Mouse (Mus musculus) kidney, postnatal 4 days (tissue): Measurements from ENCODE around the gene 2310022A10Rik.

Experiments
- DNase-seq, 2 experiments: peaks; one replicate each; pipeline ENCODE4 v3.0.0; 2021; ENCODE audit warnings: mixed read lengths in 2 of 2

The 2310022A10Rik gene

DNA sequence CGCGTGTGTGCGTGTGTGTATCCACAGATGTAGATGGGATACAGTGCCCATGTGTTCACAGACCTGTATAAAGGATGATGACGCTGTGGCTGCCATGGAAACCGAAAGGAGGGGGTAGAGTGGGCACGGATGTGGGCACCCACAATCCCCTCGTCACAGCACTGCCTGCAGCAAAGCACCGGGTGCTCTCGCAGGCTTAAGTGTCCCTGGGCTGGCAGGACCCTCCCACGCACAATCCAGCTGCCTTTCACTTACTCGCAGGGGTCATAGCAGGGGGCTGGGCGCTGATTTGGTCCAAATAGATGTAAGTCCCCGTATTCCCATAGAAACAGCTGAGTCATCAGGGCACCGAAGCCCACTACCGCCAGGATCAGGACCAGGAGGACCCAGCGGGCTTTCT, 11.6 kb upstream of the 2310022A10Rik start:
- peak; percentile 36 to 55 for DNase-seq

- no peak for DNase-seq
Measured at GRCm38 (mm10) chr7:27541922-27542321, 11.1 kb upstream of the 2310022A10Rik start.

DNA sequence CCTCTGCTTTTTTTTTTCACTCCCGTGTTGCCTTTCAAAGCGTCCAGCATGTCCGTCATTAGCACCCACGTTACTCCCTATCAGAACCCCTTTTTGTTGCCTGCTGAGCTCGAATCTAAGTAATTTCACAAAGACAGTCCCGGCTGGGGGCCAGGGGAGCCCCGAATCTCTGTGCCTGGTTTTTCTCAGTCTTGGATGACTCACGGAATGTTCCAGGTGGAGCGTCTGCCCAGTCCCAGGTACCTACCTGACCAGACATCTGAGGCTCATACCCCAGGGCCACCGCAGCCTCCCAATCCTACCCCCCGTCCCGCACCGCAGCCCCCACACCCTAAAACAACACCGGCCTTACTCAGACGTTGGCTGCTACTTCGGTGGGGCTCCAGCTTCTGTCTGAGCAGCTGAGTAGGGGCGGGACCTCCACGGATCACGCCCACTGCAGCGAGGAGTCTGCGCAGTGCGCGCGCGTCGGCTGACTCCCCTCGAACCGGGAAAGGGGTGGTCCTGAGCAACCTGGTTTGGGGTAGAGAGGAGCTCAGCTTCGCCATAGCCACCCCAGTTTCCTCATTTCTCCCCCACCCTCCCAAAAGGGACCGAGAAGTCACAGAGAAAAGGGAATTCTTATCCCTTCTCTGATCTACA, 10.5 kb upstream of the 2310022A10Rik start:
- peak; percentile 89 to 92 for DNase-seq

GRCm38 (mm10) chr7:27543065-27543464, 10.0 kb upstream of the 2310022A10Rik start:
- DNase-seq: no peak

DNA sequence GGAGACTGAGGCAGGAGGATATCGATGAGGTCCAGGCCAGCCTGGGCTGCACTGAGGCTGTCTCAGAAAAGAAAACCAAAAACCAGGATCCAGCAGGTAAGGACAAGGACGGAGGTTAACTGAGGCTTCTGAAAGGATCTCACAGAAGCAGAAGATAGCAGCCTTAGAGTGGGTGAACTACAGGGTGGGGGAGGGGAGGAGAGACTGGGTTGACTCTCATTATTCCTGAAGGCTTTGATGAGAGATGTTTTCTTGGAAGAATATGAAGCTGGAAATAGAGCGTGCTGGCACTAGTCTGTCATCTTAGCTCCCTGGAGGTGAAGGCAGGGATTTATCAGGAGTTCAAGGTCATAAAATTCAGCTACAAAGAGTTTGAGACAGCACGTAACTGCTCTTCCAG, 9.2 kb upstream of the 2310022A10Rik start:
- DNase-seq: no peak

- DNase-seq: no peak
Measured at GRCm38 (mm10) chr7:27544675-27545370, 8.2 kb upstream of the 2310022A10Rik start.

- DNase-seq: no peak
Measured at GRCm38 (mm10) chr7:27549597-27549996, 3.4 kb upstream of the 2310022A10Rik start.

- DNase-seq: no peak
Measured at GRCm38 (mm10) chr7:27552070-27552469, 963 bp upstream of the 2310022A10Rik start.

GRCm38 (mm10) chr7:27560291-27560887, 7.4 kb downstream of the 2310022A10Rik start:
- no peak for DNase-seq

DNA sequence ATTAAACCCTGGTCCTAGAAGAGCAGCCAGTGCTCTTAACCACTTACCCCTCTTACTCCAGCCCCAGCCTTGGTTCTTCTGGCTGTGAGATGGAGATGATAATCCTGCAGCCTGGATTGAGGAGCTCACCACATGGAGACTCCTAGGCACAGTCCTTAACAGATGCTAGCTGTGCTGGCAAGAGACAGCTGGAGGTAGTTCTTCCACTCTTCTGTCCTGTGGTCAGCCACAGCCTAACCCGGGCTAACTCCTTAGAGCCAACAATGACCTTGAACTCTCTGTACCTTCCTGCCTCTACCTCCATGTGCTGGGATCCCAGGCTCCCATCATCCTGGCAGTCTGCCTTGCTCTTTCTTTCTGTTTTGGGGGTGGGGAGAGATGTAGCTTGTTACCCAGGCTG, 7.9 kb downstream of the 2310022A10Rik start:
- no peak for DNase-seq

DNA sequence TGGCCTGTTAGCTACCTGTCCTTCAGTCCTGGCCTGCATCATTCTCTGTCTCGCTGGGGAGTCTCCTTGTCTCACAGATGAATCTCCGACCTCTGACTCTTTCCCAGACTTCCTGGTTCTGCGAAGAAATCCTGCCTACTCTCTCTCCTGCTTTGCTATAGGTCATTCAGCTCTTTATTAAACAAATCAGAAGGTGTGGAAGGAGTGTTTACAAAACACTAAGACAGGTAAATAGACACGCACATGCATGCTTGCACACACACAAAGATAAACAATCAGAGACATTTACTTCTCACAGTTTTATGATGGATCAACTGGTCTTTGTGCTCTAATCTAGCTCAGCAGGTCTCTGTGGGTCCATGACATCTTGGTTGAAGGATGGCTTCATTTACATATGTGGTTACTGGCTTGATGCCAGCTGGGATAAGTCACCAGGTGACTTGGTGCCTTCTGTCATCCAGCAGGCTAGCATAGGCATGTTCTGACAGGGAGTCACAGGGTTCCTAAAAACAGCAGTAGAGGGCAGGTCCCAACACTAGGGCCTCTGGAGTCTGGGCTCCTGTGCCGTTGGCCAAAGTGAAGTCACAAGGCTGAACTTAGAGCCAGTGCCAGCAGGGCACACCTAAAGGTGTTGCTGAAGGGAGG, 16.7 kb downstream of the 2310022A10Rik start:
- no peak for DNase-seq

DNA sequence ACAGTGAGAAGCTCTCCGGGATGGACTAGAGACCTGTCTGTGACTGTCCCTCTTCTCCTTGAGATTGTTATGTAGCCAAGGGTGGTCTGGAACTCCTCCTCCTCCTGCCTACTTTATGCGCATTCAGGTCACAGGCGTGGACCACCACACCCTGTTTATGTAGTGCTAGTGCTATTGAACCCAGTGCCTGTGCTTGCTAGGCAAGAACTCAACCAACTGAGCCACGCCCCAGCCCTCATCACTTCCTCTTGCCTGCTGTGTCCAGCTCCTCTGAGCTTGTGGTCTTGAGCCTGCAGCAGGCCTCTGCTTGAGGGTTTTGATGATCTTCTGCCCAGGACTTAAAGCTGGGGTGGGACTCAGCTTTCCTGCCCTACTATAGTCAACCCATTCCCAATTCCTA, 19.1 kb downstream of the 2310022A10Rik start:
- no peak for DNase-seq

DNA sequence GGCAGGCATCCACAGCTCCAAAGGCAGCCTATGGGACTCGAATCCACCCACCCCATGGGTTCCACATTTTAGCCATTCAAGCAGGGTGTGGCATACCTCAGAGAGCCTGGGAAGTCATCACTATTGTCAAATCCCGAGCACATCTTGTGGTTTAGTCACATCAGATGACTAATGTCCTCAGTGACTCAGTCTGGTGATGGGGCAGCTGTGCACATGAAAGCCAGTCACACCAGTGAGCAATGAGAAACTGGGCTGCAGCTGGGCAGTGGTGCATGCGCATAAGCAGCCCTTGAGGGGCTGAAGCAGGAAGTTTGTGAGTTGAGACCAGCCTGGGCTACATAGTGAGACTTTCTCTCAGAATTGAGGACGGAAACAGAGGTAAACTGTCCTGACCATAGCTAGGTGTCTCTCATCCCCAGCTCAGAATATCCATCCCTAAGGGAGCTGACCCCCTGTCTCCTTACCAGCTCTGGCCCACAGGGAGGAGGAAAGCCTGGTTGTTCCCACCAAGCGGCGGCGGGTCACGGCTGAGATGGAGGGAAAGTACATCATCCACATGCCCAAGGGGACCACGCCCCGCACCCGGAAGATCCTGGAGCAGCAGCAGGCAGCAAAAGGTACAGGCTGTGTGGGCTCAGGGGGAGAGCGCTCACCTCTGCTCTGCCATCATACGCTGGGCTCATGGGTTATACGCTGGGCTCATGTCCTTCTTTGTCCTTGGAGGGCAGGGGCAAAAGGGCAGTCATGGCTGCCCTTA, 21.3 kb downstream of the 2310022A10Rik start:
- DNase-seq: no peak

DNA sequence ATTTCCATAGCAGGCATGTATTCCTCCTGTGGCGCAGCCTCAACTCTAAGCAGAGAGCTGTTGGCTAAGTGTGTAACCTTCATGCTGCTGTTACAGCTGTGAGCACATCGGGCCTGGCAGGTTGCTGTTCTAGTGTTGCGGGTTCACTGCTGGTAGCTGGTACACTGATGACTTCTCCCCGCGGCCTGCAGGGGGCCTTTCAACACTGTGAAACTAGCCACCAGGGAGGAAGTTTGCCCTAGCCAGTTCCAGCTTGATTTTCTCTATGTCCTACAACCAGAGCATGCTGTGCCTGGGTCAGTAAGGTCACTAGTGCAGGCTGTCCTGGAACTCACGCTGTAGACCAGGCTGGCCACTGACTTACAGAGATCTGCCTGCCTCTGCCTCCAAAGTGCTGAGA, 23.9 kb downstream of the 2310022A10Rik start:
- DNase-seq: peak; percentile 54 to 66

GRCm38 (mm10) chr7:27577589-27577988, 24.6 kb downstream of the 2310022A10Rik start:
- DNase-seq: no peak

DNA sequence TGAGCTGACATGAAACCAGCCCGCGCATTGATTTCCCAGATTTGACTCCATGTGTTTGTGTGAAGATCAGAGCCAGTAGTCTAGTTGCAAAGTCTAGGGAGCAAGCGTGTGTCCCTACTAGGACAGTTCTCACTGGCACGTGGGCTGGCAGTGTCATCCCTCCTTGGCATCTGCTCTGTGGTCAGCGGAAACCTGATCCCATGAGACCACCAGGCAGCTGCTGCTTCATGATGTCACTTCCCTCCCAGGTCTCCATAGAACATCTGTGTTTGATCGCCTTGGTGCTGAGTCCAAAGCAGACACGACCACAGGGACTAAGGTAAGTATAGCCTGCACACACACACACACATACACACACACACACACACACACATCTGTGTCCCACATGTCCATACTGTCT, 25.4 kb downstream of the 2310022A10Rik start:
- DNase-seq: no peak

DNA sequence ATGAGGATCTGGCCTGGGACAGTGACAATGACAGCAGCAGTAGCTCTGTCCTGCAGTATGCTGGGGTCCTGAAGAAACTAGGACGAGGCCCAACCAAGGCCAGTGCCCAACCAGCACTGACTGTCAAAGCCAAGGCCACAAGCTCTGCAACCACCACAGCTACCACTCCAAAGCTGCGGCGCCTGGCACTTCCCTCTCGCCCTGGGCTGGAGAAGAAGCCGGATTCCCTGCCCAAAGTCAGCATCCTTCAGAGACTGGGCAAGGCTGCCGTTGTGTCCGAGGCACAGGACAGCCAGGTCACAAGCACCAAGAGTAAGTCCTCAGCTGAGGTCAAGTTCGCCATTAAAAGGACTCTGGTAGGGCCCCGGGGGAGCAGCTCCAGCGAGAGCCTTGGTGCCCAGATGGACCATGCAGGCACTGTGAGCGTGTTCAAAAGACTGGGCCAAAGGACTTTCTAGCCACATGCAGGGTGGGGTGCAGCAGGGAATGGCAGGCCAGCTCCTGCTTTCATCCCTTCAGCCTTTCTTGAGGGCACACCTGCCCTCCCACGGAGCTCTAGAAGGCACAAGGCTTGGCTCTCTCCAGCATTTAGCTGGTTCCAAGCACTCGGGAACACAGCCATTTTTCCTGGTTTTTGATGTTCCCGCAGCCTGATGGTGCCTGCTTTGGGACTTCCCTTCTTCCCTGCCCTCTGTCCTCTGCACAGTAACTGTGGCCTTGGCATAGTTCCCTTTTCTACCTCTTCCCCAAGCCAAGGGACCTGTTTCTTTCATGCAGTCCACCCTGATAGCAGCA, 27.5 kb downstream of the 2310022A10Rik start:
- no peak for DNase-seq

DNA sequence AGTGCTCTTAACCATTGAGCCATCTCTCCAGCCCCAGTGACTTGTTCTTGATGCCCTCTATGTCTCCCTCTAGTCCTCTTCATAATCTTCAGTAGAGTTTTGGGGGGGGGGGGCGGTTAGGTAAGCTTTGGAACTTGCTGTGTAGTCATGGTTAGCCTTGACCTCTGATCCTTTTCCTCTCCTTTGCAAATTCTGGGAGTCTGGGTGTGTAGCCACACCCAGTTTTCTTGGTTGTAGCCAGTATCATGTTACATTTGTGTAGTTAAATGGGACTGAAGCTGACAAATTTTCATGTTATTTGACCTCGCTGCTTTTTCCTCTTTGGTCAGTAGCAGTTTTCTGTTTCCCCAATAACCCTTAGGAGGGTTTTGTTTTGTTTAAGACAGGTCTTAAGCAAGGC, 33.8 kb downstream of the 2310022A10Rik start:
- no peak for DNase-seq

- DNase-seq: no peak
Measured at GRCm38 (mm10) chr7:27587741-27588140, 34.7 kb downstream of the 2310022A10Rik start.

GRCm38 (mm10) chr7:27590088-27590487, 37.1 kb downstream of the 2310022A10Rik start:
- DNase-seq: no peak

DNA sequence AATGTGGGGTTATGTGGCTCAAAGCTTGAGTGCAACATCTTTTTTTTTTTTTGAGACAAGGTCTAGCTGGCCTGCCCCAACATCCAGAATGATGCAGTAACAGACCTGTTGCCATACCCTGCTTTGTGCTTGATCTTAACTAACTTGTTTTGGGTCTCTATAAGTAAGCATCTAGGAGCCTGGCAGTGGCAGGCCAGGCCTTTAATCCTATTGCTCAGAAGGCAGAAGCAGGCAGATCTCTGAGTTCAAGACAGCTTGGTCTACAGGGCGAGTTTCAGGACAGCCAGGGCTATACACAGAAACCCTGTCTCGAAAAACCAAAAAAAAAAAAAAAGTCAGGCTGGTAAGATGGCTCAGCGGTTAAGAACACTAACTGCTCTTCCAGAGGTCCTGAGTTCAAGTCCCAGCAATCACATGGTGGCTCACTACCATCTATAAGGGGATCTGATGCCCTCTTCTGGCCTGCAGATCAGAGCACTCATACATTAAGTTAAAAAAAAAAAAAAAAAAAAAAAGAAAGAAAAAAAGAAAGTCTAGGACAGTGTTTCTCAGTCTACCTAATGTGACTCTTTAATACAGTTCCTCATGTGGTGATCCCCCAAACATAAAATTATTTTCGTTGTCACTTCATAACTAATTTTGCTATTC, 37.7 kb downstream of the 2310022A10Rik start:
- DNase-seq: peak in 1 of 2 experiments; percentile 25
